Mouse (Mus musculus) frontal cortex, postnatal 10 days (tissue): ENCODE measurements around the gene Sobp.

Experiments
- DNase-seq, 2 experiments: peaks; one replicate each; pipeline ENCODE4 v3.0.0; 2022; ENCODE audit warnings: low spot score in 2 of 2, mixed read lengths in 1 of 2

Gene Sobp

GRCm38 (mm10) chr10:43174326-43175155, at the start of gene Sobp, which contains the start of gene 9030612E09Rik:
Gene Sobp, minus strand, starts transcription at chr10:43174530.
Gene 9030612E09Rik, plus strand, starts transcription at chr10:43174704.
- DNase-seq: peak; percentile 68 to 81

GRCm38 (mm10) chr10:43223391-43223790, 49.1 kb upstream of the Sobp start:
- no peak for DNase-seq

DNA sequence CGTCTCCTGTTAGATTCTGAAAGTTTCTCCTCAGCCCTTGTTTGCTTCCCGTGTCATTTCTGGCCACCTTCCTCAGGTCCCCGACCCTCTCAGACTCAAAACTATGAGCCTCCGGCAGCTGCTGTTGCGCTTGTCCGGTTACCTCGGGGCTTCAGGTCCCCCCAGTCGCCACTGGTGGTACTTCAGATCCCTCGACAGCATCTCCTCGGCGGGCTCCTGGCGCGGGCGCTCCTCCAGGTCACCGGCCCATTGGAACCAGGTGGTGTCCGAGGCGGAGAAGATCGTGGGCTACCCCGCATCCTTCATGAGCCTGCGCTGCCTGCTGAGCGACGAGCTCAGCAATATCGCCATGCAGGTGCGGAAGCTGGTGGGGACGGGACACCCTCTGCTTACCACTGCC, 47.3 kb upstream of the Sobp start:
- peak; percentile 28 to 32 for DNase-seq

- DNase-seq: peak; percentile 93
Observed at GRCm38 (mm10) chr10:43220910-43221625, 46.7 kb upstream of the Sobp start, which contains the start of gene Pdss2. Gene Pdss2, plus strand, starts transcription at chr10:43221486.

DNA sequence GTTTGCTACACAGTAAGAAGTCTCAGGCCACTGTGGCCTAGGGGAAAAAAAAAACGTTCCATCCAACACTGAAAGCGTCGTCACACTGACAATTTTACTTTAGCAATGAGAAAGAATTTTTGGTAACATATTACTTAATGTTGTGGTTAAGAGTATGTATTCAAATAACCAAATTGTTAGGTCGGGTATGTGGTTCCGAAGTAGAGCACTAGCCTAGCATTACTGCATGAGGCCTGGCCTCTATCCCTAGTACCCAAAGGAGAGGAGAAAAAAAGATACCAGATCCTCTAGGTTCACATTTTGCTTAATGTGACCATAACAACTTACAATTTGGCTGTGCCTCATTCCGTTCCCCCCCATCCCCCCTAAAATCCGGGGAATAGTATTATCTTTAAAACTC, 46.1 kb upstream of the Sobp start:
- DNase-seq: peak in 1 of 2 experiments; percentile 5

DNA sequence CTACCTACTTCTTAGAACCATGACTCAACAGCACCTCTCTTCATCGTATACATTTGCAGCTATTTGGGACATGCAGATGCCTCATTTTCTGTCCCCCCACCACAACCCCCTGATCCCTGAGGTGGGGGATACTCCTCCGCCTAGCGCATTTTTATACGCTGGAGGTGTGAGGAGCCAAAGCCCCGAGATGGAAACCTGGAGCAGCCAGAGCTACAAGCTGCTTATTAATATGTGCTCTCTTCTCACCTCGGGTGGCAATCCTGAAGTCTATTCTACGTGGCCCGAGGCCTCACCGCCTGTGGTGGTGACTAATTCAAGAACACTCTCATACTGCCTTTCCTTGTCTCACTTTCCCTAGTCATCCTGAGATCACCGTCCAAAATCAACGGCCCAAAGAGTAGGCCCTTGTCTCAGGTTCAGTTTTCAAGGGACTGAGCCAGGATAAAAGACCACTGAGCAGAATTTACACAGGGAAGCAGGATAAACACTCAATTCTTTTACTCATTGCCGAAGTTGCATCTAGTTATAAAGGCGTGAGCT, 43.1 kb upstream of the Sobp start:
- no peak for DNase-seq

GRCm38 (mm10) chr10:43211866-43212265, 37.5 kb upstream of the Sobp start:
- DNase-seq: peak in 1 of 2 experiments; percentile 8

DNA sequence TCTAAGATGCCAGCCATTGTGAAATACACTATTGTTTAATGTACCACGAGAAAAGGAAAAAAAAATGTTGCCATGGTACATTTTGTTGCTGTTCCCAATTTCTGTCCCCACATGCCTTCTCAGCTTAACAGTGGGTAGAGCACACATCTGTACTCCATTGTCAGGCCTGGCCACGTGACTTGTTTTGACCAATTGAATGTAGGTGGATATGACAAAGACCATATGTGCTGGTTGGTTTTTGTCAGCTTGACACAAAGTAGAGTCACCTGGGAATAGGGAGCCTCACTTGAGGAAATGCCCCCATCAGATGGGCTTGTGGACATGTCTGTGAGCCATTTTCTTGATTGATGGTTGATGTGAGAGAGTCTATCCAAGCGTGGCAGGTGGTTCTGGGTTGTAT, 29.5 kb upstream of the Sobp start:
- no peak for DNase-seq

DNA sequence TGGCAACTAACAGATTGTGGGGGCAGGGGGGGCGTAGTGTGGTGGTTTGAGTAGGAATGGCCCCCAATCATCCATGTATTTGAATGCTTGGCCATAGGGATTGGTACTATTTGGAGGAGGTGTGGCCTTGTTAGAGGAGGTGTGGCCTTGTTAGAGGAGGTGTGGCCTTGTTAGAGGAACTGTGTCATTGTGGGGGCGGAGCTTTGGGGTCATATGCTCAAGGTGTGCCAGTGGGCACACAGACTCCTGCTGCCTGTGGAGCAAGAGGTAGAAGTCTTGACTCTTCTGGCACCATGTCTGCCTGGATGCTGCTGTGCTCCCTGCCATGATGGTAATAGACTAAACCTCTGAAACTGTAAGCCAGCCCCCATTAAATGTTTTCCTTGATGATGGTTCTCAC, 25.9 kb upstream of the Sobp start:
- no peak for DNase-seq

DNA sequence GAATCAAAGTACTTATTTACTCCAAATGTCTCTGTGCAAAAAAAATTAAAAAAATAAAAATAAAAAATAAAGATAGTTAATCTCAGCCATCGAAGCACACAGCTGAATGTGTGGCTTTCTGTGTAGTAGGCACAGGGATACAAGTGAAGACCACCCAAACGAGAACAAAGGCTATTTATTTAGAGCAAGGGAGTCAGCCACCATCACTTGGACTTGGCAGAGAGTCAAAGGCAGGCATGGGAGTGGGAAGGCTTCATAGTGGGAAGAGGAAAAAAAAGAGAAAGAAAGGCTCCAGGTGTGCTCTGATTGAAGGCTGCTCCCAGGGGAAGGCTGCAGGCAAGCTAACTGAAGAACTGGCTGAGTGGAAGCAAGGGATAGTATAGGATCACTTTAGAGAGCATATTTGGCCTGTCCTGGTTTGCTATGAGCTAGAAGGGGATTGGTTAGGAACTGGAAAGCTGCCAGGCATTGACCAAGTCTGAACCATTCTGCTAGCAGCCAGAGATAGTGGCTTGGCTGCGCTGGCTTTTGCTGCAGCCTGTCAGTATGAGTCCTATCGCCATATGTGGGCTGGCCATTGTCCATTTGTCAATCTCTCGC, 6.1 kb upstream of the Sobp start:
- DNase-seq: no peak

GRCm38 (mm10) chr10:43175156-43175601, 849 bp upstream of the Sobp start:
- DNase-seq: peak; percentile 25 to 34

- no peak for DNase-seq
Observed at GRCm38 (mm10) chr10:43173828-43174325, 453 bp downstream of the Sobp start.

GRCm38 (mm10) chr10:43173141-43173827, 1.0 kb downstream of the Sobp start:
- peak; percentile 29 to 65 for DNase-seq

DNA sequence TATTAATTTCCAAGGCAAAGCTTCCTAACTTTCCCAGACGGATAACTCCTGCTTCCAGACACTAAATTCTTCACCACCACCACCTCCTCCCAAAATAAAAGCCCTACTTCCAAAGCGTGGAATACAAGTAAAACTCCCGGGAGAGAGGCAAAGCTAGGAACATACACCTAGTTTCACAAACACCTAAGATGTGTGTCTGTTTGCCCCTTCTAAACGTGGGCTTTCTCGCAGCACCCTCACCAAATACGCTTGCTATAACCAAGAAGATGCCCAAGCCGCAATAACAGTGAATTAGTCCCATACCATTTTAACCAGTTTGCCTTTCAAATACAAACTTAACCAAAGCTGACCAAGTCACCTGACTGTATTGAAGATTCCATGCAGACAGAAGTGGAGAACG, 1.8 kb downstream of the Sobp start:
- no peak for DNase-seq

GRCm38 (mm10) chr10:43172066-43172465, 2.3 kb downstream of the Sobp start:
- no peak for DNase-seq

- no peak for DNase-seq
Observed at GRCm38 (mm10) chr10:43171106-43171505, 3.2 kb downstream of the Sobp start.

- no peak for DNase-seq
Observed at GRCm38 (mm10) chr10:43168847-43169246, 5.5 kb downstream of the Sobp start.

DNA sequence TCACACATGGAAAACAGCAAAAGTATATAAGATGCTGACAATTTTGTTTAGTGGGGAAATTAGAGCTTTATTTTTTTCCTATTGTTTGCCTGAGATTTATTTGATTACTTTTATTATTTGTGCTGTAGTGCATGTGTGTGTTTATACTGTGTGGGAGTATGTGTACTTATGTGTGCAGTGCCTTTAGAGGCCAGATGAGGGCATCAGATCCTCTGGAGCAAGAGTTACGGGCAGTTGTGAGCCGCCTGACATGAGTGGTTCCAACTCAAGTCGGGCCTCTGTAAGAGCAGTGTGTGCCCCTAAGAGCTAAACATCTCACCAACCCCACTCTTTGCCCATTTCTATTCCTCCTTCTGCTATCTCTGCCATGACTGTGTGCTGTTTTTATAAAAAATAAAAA, 7.5 kb downstream of the Sobp start:
- DNase-seq: no peak

DNA sequence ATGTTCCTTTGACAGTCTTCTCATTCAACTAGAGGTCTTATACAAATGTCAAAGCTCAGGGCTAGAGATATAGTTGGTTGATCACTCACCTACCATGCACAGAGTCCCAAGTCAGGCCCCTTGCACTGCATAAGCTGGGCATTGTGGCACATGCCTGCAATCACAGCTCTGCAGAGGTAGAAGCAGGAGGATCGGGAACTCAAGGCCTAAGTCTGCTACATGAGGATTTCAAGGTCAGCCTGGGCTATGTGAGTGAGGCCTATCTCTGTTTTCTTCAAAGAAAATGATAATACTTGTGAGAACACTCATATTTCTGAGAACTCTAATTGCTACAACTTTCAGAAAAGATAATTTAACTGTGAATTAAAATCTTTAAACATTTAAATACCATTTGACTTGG, 8.2 kb downstream of the Sobp start:
- DNase-seq: no peak

DNA sequence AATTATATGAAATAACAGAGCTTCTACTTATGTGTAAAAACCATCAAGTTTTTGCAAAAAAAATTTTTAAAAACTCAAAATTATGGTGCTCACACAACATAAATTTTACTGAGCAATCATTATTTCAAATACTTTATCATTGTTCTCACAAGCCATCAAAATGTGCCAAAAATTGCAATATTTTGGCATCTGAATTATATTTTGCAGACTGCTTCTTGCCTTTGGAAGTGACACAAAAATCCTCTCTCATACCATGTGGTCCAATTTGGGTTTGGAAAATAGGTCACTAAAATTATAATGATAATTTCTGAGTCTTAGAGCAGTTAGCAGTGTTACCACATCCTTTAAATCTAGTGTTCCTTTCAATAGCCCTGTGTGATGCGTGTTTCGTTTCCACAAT, 9.9 kb downstream of the Sobp start:
- no peak for DNase-seq

- DNase-seq: no peak
Observed at GRCm38 (mm10) chr10:43162318-43162717, 12.0 kb downstream of the Sobp start.
